Mouse (Mus musculus): Measurements from ENCODE around the gene Madcam1. TPM values are rescaled to one million over a fixed set of nuclear protein-coding genes. Genes with fewer than 3 reads are reported as not detected.

The Madcam1 gene
- polyA plus RNA-seq, 1 experiment: not detected

DNA sequence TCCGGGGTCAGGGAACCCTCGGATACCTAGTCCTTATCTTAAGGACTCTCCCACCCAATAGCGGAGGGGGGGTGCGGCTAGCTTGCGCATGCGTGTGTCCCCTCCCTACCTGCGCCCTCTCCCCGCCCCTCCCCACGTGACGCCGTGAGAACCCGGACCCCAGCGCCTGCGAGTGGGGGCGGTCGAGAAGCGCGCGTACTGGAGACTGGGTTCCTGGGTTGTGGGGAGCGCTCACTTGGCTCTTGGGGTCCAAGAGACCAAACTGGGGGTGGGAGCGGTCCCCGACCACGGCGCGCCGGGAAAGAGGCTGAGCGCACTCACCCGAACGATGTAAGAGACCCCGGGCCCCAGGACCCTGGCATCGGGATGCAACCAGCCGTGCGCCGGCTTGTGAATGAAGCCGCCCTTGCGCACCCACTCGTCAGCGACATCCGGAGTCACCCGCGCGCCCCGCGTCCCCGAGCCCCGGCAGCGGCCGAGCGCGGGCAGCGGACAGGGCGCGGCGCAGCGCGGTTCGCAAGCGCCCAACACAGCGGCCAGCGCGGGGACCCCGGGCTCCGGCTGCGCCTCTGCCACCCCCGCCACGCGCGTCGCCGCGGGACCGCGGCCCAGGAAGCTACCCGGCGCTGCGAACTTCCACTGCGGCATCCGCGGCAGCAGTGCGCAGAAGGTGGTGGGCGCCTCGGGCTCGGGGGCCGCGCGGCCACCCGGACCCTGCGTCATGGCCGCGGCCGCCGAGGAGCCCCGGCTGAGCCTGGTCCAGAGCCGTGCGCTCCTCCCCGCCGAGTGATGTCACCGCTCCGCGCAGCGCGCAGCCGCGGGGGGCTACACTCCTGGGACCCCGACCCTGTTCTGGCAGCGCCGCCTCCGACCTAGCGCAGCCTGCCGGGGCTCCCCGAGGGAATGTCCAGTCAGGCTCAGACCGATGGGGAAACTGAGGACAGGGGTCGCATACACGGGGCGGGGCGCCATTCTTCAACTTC is 26.9 kb upstream of the Madcam1 start, which contains the start of gene Shc2:
Gene Shc2 (minus strand): TSS at position 791 of the 983 bp plus-strand sequence.
- Histone ChIP-seq H3K4me2 (ENCODE audit: low read depth) (peak within 1 kb of the TSS; percentile 79), H3K36me3 (ENCODE audit: control insufficient read depth, insufficient read depth) (no peaks in the 10 kb centered on the region), H3K27me3 (ENCODE audit: control insufficient read depth, insufficient read depth, insufficient read length) (peaks cover 19% of the 10 kb centered on the region), H3ac (ENCODE audit: control insufficient read depth, insufficient read length) (peak within 1 kb of the TSS; percentile 9), H3K4me3 (peak within 1 kb of the TSS; percentile 14), H3K79me2 (ENCODE audit: control insufficient read depth, insufficient read depth) (no peaks in the 10 kb centered on the region)
- TF ChIP-seq MYOD1 (IDR thresholded peaks at IDR 0.05; ENCODE audit: control insufficient read depth in 1 of 3, insufficient read length in 2 of 3, low read depth in 2 of 3) (no peak), POLR2A (IDR thresholded peaks at IDR 0.05; ENCODE audit: insufficient read length, low read depth) (peak; percentile 55)

DNA sequence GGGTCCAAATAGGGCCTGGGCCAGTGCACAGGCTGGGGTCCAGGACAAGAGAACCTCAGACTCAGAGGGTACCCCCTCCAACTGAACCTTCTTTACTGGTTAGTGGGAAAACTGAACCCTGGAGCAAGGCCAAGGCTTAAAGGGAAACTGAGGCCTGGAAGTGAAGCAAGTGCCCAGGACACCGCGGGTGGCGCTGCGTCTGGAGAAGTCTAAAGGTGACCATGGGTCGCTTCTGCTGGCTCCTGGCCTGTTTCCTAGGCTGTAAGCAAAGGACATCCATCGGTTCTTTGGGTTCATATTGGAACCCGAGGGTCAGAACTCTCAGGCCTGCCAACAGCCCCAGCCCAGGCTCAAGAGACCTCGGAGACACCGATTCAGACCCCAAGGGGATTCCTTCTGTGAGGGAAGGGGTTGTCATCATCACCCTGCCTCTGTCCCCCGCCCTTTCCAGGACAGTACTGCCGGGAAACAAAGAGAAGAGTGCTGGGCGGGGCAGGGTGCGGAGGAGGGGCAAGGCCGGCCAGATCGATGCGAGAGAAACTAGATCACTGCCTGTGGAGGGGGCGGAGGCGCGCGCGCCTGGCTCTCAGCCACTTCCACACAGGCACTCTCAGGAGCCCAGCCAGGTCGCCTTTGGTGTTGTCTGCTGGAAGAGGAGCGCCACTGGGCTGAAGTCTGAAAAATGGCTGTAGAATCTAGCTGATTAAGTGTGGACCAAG is 25.7 kb upstream of the Madcam1 start:
- Histone ChIP-seq H3K4me2 (ENCODE audit: low read depth) (peak overlapping the region; percentile 79), H3K79me2 (ENCODE audit: control insufficient read depth, insufficient read depth) (no peaks in the 10 kb centered on the region), H3K36me3 (ENCODE audit: control insufficient read depth, insufficient read depth) (no peaks in the 10 kb centered on the region), H3ac (ENCODE audit: control insufficient read depth, insufficient read length) (no peak overlapping the region), H3K27me3 (ENCODE audit: control insufficient read depth, insufficient read depth, insufficient read length) (peaks cover 24% of the 10 kb centered on the region), H3K4me3 (peak overlapping the region; percentile 14)
- no peak for TF ChIP-seq MAX (IDR thresholded peaks at IDR 0.05; ENCODE audit: low read depth)
- TF ChIP-seq POLR2A (IDR thresholded peaks at IDR 0.05; ENCODE audit: insufficient read length, low read depth): no peak
- TF ChIP-seq SRF (IDR thresholded peaks at IDR 0.05; ENCODE audit: control insufficient read depth, insufficient read length, low read depth): no peak
- no peak for TF ChIP-seq MYOG (IDR thresholded peaks at IDR 0.05; ENCODE audit: control insufficient read depth in 1 of 3, insufficient read depth in 1 of 3, insufficient read length in 2 of 3, low read depth in 2 of 3)
- no peak for TF ChIP-seq TCF3 (IDR thresholded peaks at IDR 0.05; ENCODE audit: insufficient read length, low read depth)
- no peak for TF ChIP-seq POLR2AphosphoS2 (IDR thresholded peaks at IDR 0.05; ENCODE audit: insufficient read length, low read depth)
- TF ChIP-seq CEBPB (IDR thresholded peaks at IDR 0.05; ENCODE audit: insufficient read depth, poor library complexity, severe bottlenecking): no peak
- no peak for TF ChIP-seq USF1 (IDR thresholded peaks at IDR 0.05; ENCODE audit: low read depth)
- TF ChIP-seq MYOD1 (IDR thresholded peaks at IDR 0.05; ENCODE audit: control insufficient read depth in 1 of 3, insufficient read length in 2 of 3, low read depth in 2 of 3): no peak
- no peak for TF ChIP-seq TCF12 (IDR thresholded peaks at IDR 0.05; ENCODE audit: insufficient read depth, poor library complexity, severe bottlenecking)
- no peak for TF ChIP-seq E2F4 (IDR thresholded peaks at IDR 0.05; ENCODE audit: insufficient read depth)
- TF ChIP-seq REST (IDR thresholded peaks at IDR 0.05; ENCODE audit: insufficient read depth, insufficient read length): no peak

DNA sequence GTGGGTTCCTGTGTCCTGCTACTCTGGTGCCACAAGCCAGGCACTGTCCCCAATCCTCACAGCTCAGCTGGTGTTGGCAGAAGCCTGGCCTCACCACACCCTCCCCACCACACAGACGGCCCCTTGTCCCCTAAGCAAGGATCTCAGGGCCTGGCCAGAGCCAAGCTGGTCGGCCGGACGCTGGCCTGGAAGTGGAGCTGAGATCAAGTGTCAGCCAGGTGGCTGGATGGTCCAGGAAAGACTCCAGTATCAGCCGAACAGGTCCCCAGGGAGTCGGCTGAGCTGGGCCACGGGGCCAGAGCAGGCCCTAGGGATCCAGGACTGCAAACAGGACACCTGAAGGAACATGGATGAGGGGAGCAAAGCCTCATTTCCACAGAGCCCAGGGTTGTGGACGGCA is 18.6 kb upstream of the Madcam1 start, which contains the start of gene Odf3l2:
Gene Odf3l2 (minus strand): TSS at position 28 of the 400 bp plus-strand sequence.
- no peak within 1 kb of the TSS for H3K4me2 ChIP-seq (ENCODE audit: low read depth)
- no peaks in the 10 kb centered on the region for H3K36me3 ChIP-seq (ENCODE audit: control insufficient read depth, insufficient read depth)
- no peak within 1 kb of the TSS for H3K4me3 ChIP-seq
- no peaks in the 10 kb centered on the region for H3K79me2 ChIP-seq (ENCODE audit: control insufficient read depth, insufficient read depth)
- no peak within 1 kb of the TSS for H3ac ChIP-seq (ENCODE audit: control insufficient read depth, insufficient read length)
- TF ChIP-seq MYOG (IDR thresholded peaks at IDR 0.05; ENCODE audit: control insufficient read depth in 1 of 3, insufficient read depth in 1 of 3, insufficient read length in 2 of 3, low read depth in 2 of 3): no peak
- no peak for TF ChIP-seq CEBPB (IDR thresholded peaks at IDR 0.05; ENCODE audit: insufficient read depth, poor library complexity, severe bottlenecking)
- no peak for TF ChIP-seq TCF3 (IDR thresholded peaks at IDR 0.05; ENCODE audit: insufficient read length, low read depth)
- TF ChIP-seq MAX (IDR thresholded peaks at IDR 0.05; ENCODE audit: low read depth): no peak
- no peak for TF ChIP-seq REST (IDR thresholded peaks at IDR 0.05; ENCODE audit: insufficient read depth, insufficient read length)
- no peak for TF ChIP-seq TCF12 (IDR thresholded peaks at IDR 0.05; ENCODE audit: insufficient read depth, poor library complexity, severe bottlenecking)
- TF ChIP-seq POLR2AphosphoS2 (IDR thresholded peaks at IDR 0.05; ENCODE audit: insufficient read length, low read depth): no peak
- no peak for TF ChIP-seq USF1 (IDR thresholded peaks at IDR 0.05; ENCODE audit: low read depth)
- no peak for TF ChIP-seq SRF (IDR thresholded peaks at IDR 0.05; ENCODE audit: control insufficient read depth, insufficient read length, low read depth)
- no peak for TF ChIP-seq MYOD1 (IDR thresholded peaks at IDR 0.05; ENCODE audit: control insufficient read depth in 1 of 3, insufficient read length in 2 of 3, low read depth in 2 of 3)
- no peak for TF ChIP-seq POLR2A (IDR thresholded peaks at IDR 0.05; ENCODE audit: insufficient read length, low read depth)
- no peak for TF ChIP-seq E2F4 (IDR thresholded peaks at IDR 0.05; ENCODE audit: insufficient read depth)
- H3K27me3 ChIP-seq (ENCODE audit: control insufficient read depth, insufficient read depth, insufficient read length): peaks cover 32% of the 10 kb centered on the region

DNA sequence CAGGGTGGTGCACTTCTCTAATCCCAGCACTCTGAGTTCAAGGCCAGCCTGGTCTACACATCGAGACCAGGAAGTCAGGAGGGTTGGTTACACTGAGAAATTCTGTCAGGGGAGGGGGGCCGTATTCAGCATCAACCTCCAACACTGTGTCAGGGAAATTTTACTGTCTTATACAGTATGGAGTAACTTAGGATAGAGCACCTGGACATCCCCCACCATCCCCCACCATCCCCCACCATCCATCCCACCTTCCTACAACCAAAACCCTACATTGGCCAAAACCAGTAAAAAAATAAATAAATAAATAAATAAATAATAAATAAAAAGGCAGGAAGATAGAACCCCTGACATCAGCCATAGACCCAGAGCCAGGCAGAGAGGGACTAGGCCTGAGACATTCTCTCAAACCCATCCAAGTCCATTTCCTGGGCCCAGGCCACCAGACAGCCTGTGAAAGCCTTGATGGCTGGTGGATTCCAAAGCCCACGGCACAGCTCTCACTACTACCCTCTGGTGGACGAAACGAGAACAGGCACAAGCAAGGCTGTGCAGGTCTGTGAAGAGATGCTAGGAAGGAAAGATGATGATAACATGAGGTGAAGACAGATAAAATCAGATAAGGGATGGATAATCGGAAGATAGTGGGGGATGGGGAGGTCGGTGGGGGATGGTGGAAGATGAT is 15.1 kb upstream of the Madcam1 start:
- Histone ChIP-seq H3K27me3 (ENCODE audit: control insufficient read depth, insufficient read depth, insufficient read length) (peaks cover 37% of the 10 kb centered on the region), H3K4me2 (ENCODE audit: low read depth) (no peak overlapping the region), H3K36me3 (ENCODE audit: control insufficient read depth, insufficient read depth) (no peaks in the 10 kb centered on the region), H3K79me2 (ENCODE audit: control insufficient read depth, insufficient read depth) (no peaks in the 10 kb centered on the region), H3K4me3 (no peak overlapping the region), H3ac (ENCODE audit: control insufficient read depth, insufficient read length) (no peak overlapping the region)
- TF ChIP-seq CEBPB (IDR thresholded peaks at IDR 0.05; ENCODE audit: insufficient read depth, poor library complexity, severe bottlenecking) (no peak), TCF12 (IDR thresholded peaks at IDR 0.05; ENCODE audit: insufficient read depth, poor library complexity, severe bottlenecking) (no peak), SRF (IDR thresholded peaks at IDR 0.05; ENCODE audit: control insufficient read depth, insufficient read length, low read depth) (no peak), E2F4 (IDR thresholded peaks at IDR 0.05; ENCODE audit: insufficient read depth) (no peak), POLR2AphosphoS2 (IDR thresholded peaks at IDR 0.05; ENCODE audit: insufficient read length, low read depth) (no peak), MYOD1 (IDR thresholded peaks at IDR 0.05; ENCODE audit: control insufficient read depth in 1 of 3, insufficient read length in 2 of 3, low read depth in 2 of 3) (no peak), POLR2A (IDR thresholded peaks at IDR 0.05; ENCODE audit: insufficient read length, low read depth) (no peak), MYOG (IDR thresholded peaks at IDR 0.05; ENCODE audit: control insufficient read depth in 1 of 3, insufficient read depth in 1 of 3, insufficient read length in 2 of 3, low read depth in 2 of 3) (no peak), REST (IDR thresholded peaks at IDR 0.05; ENCODE audit: insufficient read depth, insufficient read length) (no peak), TCF3 (IDR thresholded peaks at IDR 0.05; ENCODE audit: insufficient read length, low read depth) (no peak), MAX (IDR thresholded peaks at IDR 0.05; ENCODE audit: low read depth) (no peak), USF1 (IDR thresholded peaks at IDR 0.05; ENCODE audit: low read depth) (no peak)

Measured in myocyte (in vitro differentiated cells).